Mouse (Mus musculus) Muller cell, postnatal 12 days (primary cell): Measurements from ENCODE around the gene Oit1.

ENCODE experiments used
- DNase-seq: peaks from one replicate; pipeline ENCODE4 v3.0.0-alpha.2; 2015; ENCODE audit errors: inconsistent ontology term

The Oit1 gene

GRCm38 (mm10) chr14:8300281-8300680, 78.3 kb downstream of the Oit1 start:
- DNase-seq, result no peak
